23 mouse cellular contexts compared by ENCODE assay signal in the genomic region with DNA sequence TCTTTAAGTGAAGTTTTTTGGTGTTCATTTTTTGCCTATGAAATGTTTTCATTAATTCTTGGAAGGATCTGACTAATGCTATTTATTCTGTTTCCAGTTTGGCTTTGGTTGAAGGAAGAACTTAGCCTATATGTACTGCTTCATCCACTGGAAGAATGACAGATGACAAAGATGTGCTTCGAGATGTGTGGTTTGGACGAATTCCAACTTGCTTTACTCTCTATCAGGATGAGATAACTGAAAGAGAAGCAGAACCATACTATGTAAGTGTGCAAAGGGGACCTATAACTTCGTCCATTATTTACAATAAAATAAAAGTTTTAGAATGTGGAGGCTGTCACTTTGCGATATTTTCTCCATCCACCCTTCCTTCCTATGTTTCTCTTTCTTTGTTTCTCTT. TPM values are rescaled to one million over a fixed set of nuclear protein-coding genes. Genes with fewer than 3 reads are reported as not detected.
DNase-seq lines count a peak whose midpoint lies in the region; ATAC-seq and TF ChIP-seq lines count a peak whose summit lies in the region.
"Had no signal": no experiment of that assay in that cellular context is flagged by ENCODE, and none has a peak within 500 bp of the region (broad histone marks: within the 10 kb centered on the region; RNA-seq: fewer than 3 reads in every experiment).

No protein-coding gene starts in this region.

- intact Hi-C loops in heart, postnatal 25 days (cut with DNase I), result no loop called here

- TF ChIP-seq CTCF in MEL (IDR thresholded peaks at IDR 0.05 in 2 of 3, conservative IDR thresholded peaks at IDR 0.05 in 1 of 3; ENCODE audit: control insufficient read depth in 1 of 3, insufficient read depth in 1 of 3, low read depth in 2 of 3, low read length in 3 of 3, poor library complexity in 1 of 3, severe bottlenecking in 1 of 3), result no peak
- TF ChIP-seq CTCF in thymus, adult 2 months (IDR thresholded peaks at IDR 0.05; ENCODE audit: borderline replicate concordance, control insufficient read depth, extremely low read depth, insufficient read depth, low read length, poor library complexity), result no peak
- no peak for TF ChIP-seq CTCF in lung, postnatal 0 days (IDR thresholded peaks at IDR 0.05)

- peak in 1 of 2 experiments; percentile 25; a peak in 2 of 4 replicates for TF ChIP-seq EP300 in MEL (IDR thresholded peaks at IDR 0.05; ENCODE audit: low read depth in 1 of 2, low read length in 2 of 2)
- TF ChIP-seq EP300 in lung, postnatal 0 days (IDR thresholded peaks at IDR 0.05), result no peak

- H3K4me1 ChIP-seq in MEL (ENCODE audit: control insufficient read depth in 1 of 2, insufficient read depth in 2 of 2, low read length in 2 of 2), result peaks cover 3 to 4% of the 10 kb centered on the region in 2 experiments; a peak in 3 of 4 replicates
- no peaks in the 10 kb centered on the region; the same call in 1 of the 2 replicates for H3K4me1 ChIP-seq in thymus, adult 2 months (replicated peaks; ENCODE audit: control insufficient read depth, insufficient read depth, low read length)
- no peaks in the 10 kb centered on the region; the same call in 1 of the 2 replicates for H3K4me1 ChIP-seq in lung, postnatal 0 days (ENCODE audit: insufficient read depth, low read depth, low read length)

- H3K79me2 ChIP-seq in MEL (ENCODE audit: control insufficient read depth, insufficient read depth, low read length, poor library complexity), result peaks cover 2% of the 10 kb centered on the region; the same call in 1 of the 2 replicates

- TF ChIP-seq RAD21 in MEL (IDR thresholded peaks at IDR 0.05; ENCODE audit: low read depth, low read length), result no peak

- WGBS in thymus, adult 2 months, result 56% methylated on average over 4 of the region's 4 CpGs
- 65% methylated on average over 4 of the region's 4 CpGs for WGBS in lung, postnatal 0 days

- H3K27ac ChIP-seq in MEL (ENCODE audit: control insufficient read depth, low read depth, low read length), result no peak overlapping the region
- H3K27ac ChIP-seq in thymus, adult 2 months (ENCODE audit: control insufficient read depth, insufficient read depth, low read length), result no peak overlapping the region
- no peak overlapping the region for H3K27ac ChIP-seq in lung, postnatal 0 days (ENCODE audit: low read length)

- H3K9ac ChIP-seq in MEL (ENCODE audit: control insufficient read depth, low read depth, low read length, poor library complexity, severe bottlenecking), result no peak overlapping the region
- no peak overlapping the region for H3K9ac ChIP-seq in lung, postnatal 0 days (replicated peaks; ENCODE audit: low read depth)

- TF ChIP-seq POLR2A in MEL (IDR thresholded peaks at IDR 0.05; ENCODE audit: control insufficient read depth in 1 of 2, insufficient read depth in 1 of 2, low read depth in 1 of 2, low read length in 2 of 2, poor library complexity in 1 of 2), result no peak
- no peak for TF ChIP-seq POLR2A in thymus, adult 2 months (IDR thresholded peaks at IDR 0.05; ENCODE audit: control insufficient read depth, extremely low read depth, insufficient read depth, low read length, poor library complexity)

- no peak overlapping the region for H3K4me2 ChIP-seq in lung, postnatal 0 days (replicated peaks; ENCODE audit: low read depth, low read length)

- no peaks in the 10 kb centered on the region for H3K9me3 ChIP-seq in MEL (replicated peaks; ENCODE audit: insufficient read depth, low read length)
- H3K9me3 ChIP-seq in lung, postnatal 0 days (ENCODE audit: low read length), result no peaks in the 10 kb centered on the region
- H3K9me3 ChIP-seq: G1E had no signal

- peak; percentile 2 for DNase-seq in heart, adult 11 months
- no peak for DNase-seq in heart, postnatal 25 days (ENCODE audit: low spot score)
- DNase-seq in 416B (ENCODE audit: low read depth), result peak; percentile 14
- peak; percentile 44 for DNase-seq in MEL (ENCODE audit: low read depth, low spot score)
- no peak for DNase-seq in thymus, adult 2 months
- DNase-seq in lung, postnatal 0 days (ENCODE audit: low spot score), result no peak
- DNase-seq: adrenal gland, adult 2 months; adrenal gland, adult 8-10 months; adrenal gland, postnatal 10 days; adrenal gland, postnatal 14 days; adrenal gland, postnatal 25 days; adrenal gland, postnatal 36 days; B cell, adult 2 months; cerebellum, adult 11 months; cerebellum, adult 11-12 months; cerebellum, adult 18-20 months; cerebellum, adult 2 months; cerebellum, adult 8-10 months had no signal

- H3K36me3 ChIP-seq in MEL (ENCODE audit: control insufficient read depth in 1 of 2, insufficient read depth in 2 of 2, low read length in 2 of 2), result peaks cover 0 to 12% of the 10 kb centered on the region in 2 experiments; a peak in 2 of 4 replicates
- H3K36me3 ChIP-seq in thymus, adult 2 months (ENCODE audit: control insufficient read depth, insufficient read depth, low read length), result peaks cover 26% of the 10 kb centered on the region
- H3K36me3 ChIP-seq in lung, postnatal 0 days (ENCODE audit: insufficient read depth, low read length), result peaks cover 11% of the 10 kb centered on the region; the same call in 1 of the 2 replicates

- no peak overlapping the region for H3K4me3 ChIP-seq in MEL (ENCODE audit: control insufficient read depth in 1 of 2, insufficient read depth in 1 of 2, low read depth in 2 of 2, low read length in 2 of 2)
- H3K4me3 ChIP-seq in thymus, adult 2 months (ENCODE audit: control insufficient read depth, insufficient read depth, low read length), result no peak overlapping the region
- H3K4me3 ChIP-seq in lung, postnatal 0 days (ENCODE audit: low read depth, low read length), result no peak overlapping the region

- H3K27me3 ChIP-seq in MEL (ENCODE audit: control insufficient read depth in 1 of 2, insufficient read depth in 2 of 2, low read length in 2 of 2), result no peaks in the 10 kb centered on the region
- no peaks in the 10 kb centered on the region for H3K27me3 ChIP-seq in thymus, adult 2 months (ENCODE audit: control insufficient read depth, insufficient read depth, low read length)
- H3K27me3 ChIP-seq in lung, postnatal 0 days (replicated peaks; ENCODE audit: insufficient read depth, low read length), result no peaks in the 10 kb centered on the region
- H3K27me3 ChIP-seq: CH12.LX, Patski had no signal

- no peak for ATAC-seq in lung, postnatal 0 days
- ATAC-seq: activated CD4-positive, CD25-positive, alpha-beta regulatory T cell, adult 4 months; CD4-positive, CD25-positive, alpha-beta regulatory T cell, adult 4 months; Patski had no signal

TF ChIP-seq in MEL, 35 proteins besides CTCF, POLR2A, EP300 and RAD21:
- TF ChIP-seq GATA1 (IDR thresholded peaks at IDR 0.05; ENCODE audit: low read depth, low read length) (peak; percentile 70), ETS1 (IDR thresholded peaks at IDR 0.05; ENCODE audit: low read depth, low read length) (peak; percentile 58; the same call in 1 of the 2 replicates), BHLHE40 (IDR thresholded peaks at IDR 0.05; ENCODE audit: borderline replicate concordance, low read depth, low read length) (no peak)

RNA-seq across cellular contexts. Expression of gene Atg5, which starts 17.8 kb away (rescaled TPM):
- 10 to 100 TPM; 14.9 to 15.4 TPM for total RNA-seq in heart, postnatal 25 days (2021)
- 25.0 and 28.8 TPM in 2 replicates for total RNA-seq in MEL (2012; rRNA removed)
- polyA plus RNA-seq in MEL (2012; ENCODE audit: insufficient read depth in 1 of 2, insufficient read length in 2 of 2, low read depth in 1 of 2, low replicate concordance in 2 of 2, missing spikeins in 1 of 2), result 10 to 100 TPM in 1 of 2 experiments, not detected in 1; 30.2 TPM
- 9.8 and 11.6 TPM in 2 replicates for polyA plus RNA-seq in thymus, adult 2 months (2012; rRNA removed)
- 39.2 and 40.4 TPM in 2 replicates for polyA plus RNA-seq in lung, postnatal 0 days (2015; fragmentation: Nextera tagmentation; extraction: Ambion mirVana)

Comparison
In these comparisons a context has a peak if more than half of its experiments do, and no peak if none do; other contexts are left out.
1. DNase-seq: peak in heart, adult 11 months (single experiment), 416B (single experiment) and MEL (single experiment); none in heart, postnatal 25 days (single experiment), thymus, adult 2 months (single experiment) and lung, postnatal 0 days (single experiment).